Mouse (Mus musculus): ENCODE measurements at regions not wholly inside any gene's neighbourhood (a gene's known extent, or its start where the extent isn't known, plus 50 kb on each side); places are given as distances from the start of the nearest gene placed in this dataset.

- WGBS: 64% methylated on average over 1 of the region's 1 CpGs
- H3K4me1 ChIP-seq (ENCODE audit: control insufficient read depth, insufficient read depth, low read length): no peaks in the 10 kb centered on the region
- no peak for DNase-seq
- H3K4me3 ChIP-seq (replicated peaks; ENCODE audit: extremely low read depth, low read depth, low read length): no peak overlapping the region
- TF ChIP-seq POLR2A (IDR thresholded peaks at IDR 0.05; ENCODE audit: borderline replicate concordance, extremely low read depth, low read depth, low read length): no peak
- TF ChIP-seq CTCF (IDR thresholded peaks at IDR 0.05; ENCODE audit: insufficient read depth, low read length): no peak
Measured at GRCm38 (mm10) chr1:185579824-185580223, 125.2 kb downstream of the Slc30a10 start.

GRCm38 (mm10) chr1:185585191-185585870 lies 130.7 kb downstream of the Slc30a10 start:
- TF ChIP-seq POLR2A (IDR thresholded peaks at IDR 0.05; ENCODE audit: borderline replicate concordance, extremely low read depth, low read depth, low read length): no peak
- TF ChIP-seq CTCF (IDR thresholded peaks at IDR 0.05; ENCODE audit: insufficient read depth, low read length): no peak
- Histone ChIP-seq H3K4me3 (replicated peaks; ENCODE audit: extremely low read depth, low read depth, low read length) (no peak overlapping the region), H3K4me1 (ENCODE audit: control insufficient read depth, insufficient read depth, low read length) (peaks cover 4% of the 10 kb centered on the region; the same call in 1 of the 2 replicates)
- no peak for DNase-seq
- WGBS: 63% methylated on average over 6 of the region's 6 CpGs

DNA sequence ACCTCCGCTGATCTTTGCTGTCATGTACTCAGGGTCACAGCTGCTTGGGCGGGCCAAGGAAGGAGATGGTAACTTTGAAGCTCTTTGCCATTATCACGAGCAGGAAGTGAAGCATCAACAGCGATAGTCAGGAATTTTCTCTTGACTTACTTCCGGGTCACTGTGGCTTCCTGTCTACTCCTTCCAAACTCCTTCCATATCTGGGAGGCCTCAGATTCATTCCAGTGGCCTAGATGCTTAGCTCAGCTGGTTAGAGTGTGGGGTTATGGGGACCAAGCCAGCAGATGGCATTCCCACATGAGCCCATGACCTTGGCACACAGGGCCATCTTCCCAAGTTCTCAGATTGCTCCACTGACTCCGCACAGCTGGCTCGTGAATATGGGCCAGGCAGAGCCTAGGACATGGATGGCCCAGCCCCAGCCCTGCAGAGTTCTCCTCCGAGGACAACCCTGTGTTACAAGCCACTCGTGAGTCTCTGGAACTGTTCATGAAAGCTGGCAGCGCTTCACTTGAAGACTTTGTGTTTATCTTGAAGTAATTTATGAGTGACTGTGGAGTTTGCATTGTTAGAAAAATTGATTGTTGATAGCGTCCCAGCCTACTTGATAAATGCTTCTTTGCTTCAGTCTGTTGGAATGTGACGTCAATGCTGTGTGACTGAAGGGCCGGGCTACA lies 133.2 kb downstream of the Slc30a10 start:
- peak; percentile 19 for DNase-seq
- WGBS: 36% methylated on average over 13 of the region's 13 CpGs
- Histone ChIP-seq H3K4me1 (ENCODE audit: control insufficient read depth, insufficient read depth, low read length) (peaks cover 4% of the 10 kb centered on the region; the same call in 1 of the 2 replicates), H3K4me3 (replicated peaks; ENCODE audit: extremely low read depth, low read depth, low read length) (no peak overlapping the region)
- TF ChIP-seq CTCF (IDR thresholded peaks at IDR 0.05; ENCODE audit: insufficient read depth, low read length): no peak
- TF ChIP-seq POLR2A (IDR thresholded peaks at IDR 0.05; ENCODE audit: borderline replicate concordance, extremely low read depth, low read depth, low read length): no peak

DNA sequence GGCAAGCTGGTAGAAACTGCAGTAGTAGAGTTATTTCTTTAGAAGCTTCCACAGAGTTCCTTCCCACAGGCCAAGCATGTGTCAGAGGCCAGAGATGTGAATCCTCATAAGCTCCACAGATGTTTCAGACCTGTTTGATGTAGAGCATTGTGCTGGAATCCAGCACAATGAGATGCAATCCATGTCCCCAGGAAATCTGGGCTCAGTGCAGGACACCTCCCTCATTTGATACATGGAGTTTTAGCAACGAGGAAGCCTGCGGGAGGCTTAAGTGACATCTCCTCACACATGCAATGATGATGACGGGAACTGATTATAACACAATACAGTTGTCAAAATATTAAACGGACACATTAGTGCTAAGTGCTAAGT lies 133.7 kb downstream of the Slc30a10 start:
- H3K4me3 ChIP-seq (replicated peaks; ENCODE audit: extremely low read depth, low read depth, low read length): no peak overlapping the region
- 45% methylated on average over 4 of the region's 4 CpGs for WGBS
- no peak for DNase-seq
- TF ChIP-seq CTCF (IDR thresholded peaks at IDR 0.05; ENCODE audit: insufficient read depth, low read length) (no peak), POLR2A (IDR thresholded peaks at IDR 0.05; ENCODE audit: borderline replicate concordance, extremely low read depth, low read depth, low read length) (no peak)
- peaks cover 4% of the 10 kb centered on the region; the same call in 1 of the 2 replicates for H3K4me1 ChIP-seq (ENCODE audit: control insufficient read depth, insufficient read depth, low read length)

DNA sequence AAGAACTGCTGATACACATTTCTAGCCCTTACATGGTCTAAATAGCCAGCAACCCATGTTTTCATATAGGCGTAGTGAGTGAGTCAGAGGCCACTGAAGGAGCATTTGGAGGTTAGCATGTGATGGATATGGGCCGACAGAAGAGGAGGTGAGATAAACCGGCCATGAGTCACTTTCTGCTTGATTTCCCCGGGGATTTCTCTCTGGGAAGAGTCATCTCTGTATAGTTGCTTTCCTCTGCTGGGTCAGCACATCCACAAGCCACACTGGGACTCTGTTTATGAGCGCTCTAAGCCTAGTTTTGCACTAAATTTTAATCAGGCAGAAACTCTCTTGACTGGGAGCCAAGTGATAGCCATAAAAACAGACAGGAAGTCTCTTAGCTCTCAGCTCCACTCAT lies 142.2 kb downstream of the Slc30a10 start:
- TF ChIP-seq POLR2A (IDR thresholded peaks at IDR 0.05; ENCODE audit: borderline replicate concordance, extremely low read depth, low read depth, low read length) (no peak), CTCF (IDR thresholded peaks at IDR 0.05; ENCODE audit: insufficient read depth, low read length) (no peak)
- 81% methylated on average over 5 of the region's 5 CpGs for WGBS
- no peaks in the 10 kb centered on the region for H3K4me1 ChIP-seq (ENCODE audit: control insufficient read depth, insufficient read depth, low read length)
- no peak for DNase-seq
- H3K4me3 ChIP-seq (replicated peaks; ENCODE audit: extremely low read depth, low read depth, low read length): no peak overlapping the region

DNA sequence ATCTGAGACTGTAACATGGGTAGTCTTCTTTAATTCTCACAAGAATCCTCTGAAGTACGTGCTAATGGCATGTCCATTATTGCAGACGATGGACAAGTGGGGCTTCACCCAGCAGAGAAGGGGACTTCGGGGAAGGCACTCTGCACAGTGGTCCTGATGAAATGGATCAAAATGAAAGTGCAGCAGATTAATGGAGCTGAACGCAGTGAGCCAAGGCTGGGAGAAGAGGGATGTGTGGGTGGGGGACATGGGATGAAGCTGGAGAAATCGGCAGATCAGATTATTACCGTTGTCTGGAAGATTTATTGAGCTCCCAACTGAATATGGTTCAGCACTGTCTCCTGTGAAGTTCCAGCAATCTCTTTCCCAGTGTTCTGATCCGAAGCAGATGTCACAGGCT lies 143.9 kb downstream of the Slc30a10 start:
- no peak for DNase-seq
- WGBS: 85% methylated on average over 7 of the region's 7 CpGs
- no peaks in the 10 kb centered on the region for H3K4me1 ChIP-seq (ENCODE audit: control insufficient read depth, insufficient read depth, low read length)
- no peak overlapping the region for H3K4me3 ChIP-seq (replicated peaks; ENCODE audit: extremely low read depth, low read depth, low read length)
- no peak for TF ChIP-seq CTCF (IDR thresholded peaks at IDR 0.05; ENCODE audit: insufficient read depth, low read length)
- TF ChIP-seq POLR2A (IDR thresholded peaks at IDR 0.05; ENCODE audit: borderline replicate concordance, extremely low read depth, low read depth, low read length): no peak

DNA sequence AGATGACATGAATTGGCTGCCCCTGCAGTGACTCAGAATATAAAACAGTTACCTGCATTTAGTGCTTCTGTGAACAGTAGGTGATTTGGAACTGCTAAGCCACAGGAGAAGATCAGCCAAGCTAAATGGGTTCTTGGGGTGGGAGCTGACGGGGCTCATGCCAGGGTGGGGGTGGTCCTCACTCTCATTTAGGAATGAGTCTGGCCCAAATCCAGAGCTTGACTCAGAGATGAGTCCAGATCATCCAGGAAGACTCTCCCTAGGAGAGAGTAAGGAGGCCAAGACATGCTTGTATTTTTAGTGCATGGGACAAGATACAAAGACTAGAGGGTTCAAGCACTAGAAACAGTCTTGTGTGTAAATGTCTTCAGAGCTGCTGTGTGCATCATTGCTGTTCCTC lies 146.5 kb downstream of the Slc30a10 start:
- H3K4me3 ChIP-seq (replicated peaks; ENCODE audit: extremely low read depth, low read depth, low read length): no peak overlapping the region
- 96% methylated on average over 1 of the region's 1 CpGs for WGBS
- TF ChIP-seq CTCF (IDR thresholded peaks at IDR 0.05; ENCODE audit: insufficient read depth, low read length) (no peak), POLR2A (IDR thresholded peaks at IDR 0.05; ENCODE audit: borderline replicate concordance, extremely low read depth, low read depth, low read length) (no peak)
- DNase-seq: no peak
- H3K4me1 ChIP-seq (ENCODE audit: control insufficient read depth, insufficient read depth, low read length): no peaks in the 10 kb centered on the region

- no peak for DNase-seq
- H3K4me1 ChIP-seq (ENCODE audit: control insufficient read depth, insufficient read depth, low read length): no peaks in the 10 kb centered on the region
- 91% methylated on average over 4 of the region's 4 CpGs for WGBS
- TF ChIP-seq CTCF (IDR thresholded peaks at IDR 0.05; ENCODE audit: insufficient read depth, low read length): no peak
- TF ChIP-seq POLR2A (IDR thresholded peaks at IDR 0.05; ENCODE audit: borderline replicate concordance, extremely low read depth, low read depth, low read length): no peak
- no peak overlapping the region for H3K4me3 ChIP-seq (replicated peaks; ENCODE audit: extremely low read depth, low read depth, low read length)
Measured at GRCm38 (mm10) chr1:185605996-185606395, 151.3 kb downstream of the Slc30a10 start.

- TF ChIP-seq CTCF (IDR thresholded peaks at IDR 0.05; ENCODE audit: insufficient read depth, low read length) (no peak), POLR2A (IDR thresholded peaks at IDR 0.05; ENCODE audit: borderline replicate concordance, extremely low read depth, low read depth, low read length) (no peak)
- 74% methylated on average over 5 of the region's 5 CpGs for WGBS
- no peak overlapping the region for H3K4me3 ChIP-seq (replicated peaks; ENCODE audit: extremely low read depth, low read depth, low read length)
- no peaks in the 10 kb centered on the region for H3K4me1 ChIP-seq (ENCODE audit: control insufficient read depth, insufficient read depth, low read length)
- no peak for DNase-seq
Measured at GRCm38 (mm10) chr1:185607611-185608010, 153.0 kb downstream of the Slc30a10 start.

DNA sequence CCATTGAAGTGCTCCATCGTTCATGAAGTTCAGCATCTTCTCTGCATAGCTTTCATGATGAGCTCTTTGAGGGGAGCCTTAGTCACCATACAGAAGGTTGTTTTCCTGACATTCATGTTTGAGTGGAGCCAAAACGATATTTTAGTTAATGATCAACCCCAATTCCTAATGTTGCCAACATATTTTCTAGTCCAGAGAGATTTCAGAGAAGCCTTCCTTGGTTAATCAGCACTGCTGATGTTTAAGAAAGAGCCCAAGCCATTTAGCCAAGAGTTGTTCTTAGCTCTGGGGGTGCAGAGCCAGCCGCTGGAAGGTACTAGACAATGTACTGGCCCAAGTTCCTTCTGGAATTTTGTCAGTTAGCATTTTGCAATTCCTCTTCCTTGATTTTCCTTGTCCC lies 153.8 kb downstream of the Slc30a10 start:
- Histone ChIP-seq H3K4me1 (ENCODE audit: control insufficient read depth, insufficient read depth, low read length) (no peaks in the 10 kb centered on the region), H3K4me3 (replicated peaks; ENCODE audit: extremely low read depth, low read depth, low read length) (no peak overlapping the region)
- no peak for TF ChIP-seq POLR2A (IDR thresholded peaks at IDR 0.05; ENCODE audit: borderline replicate concordance, extremely low read depth, low read depth, low read length)
- no peak for TF ChIP-seq CTCF (IDR thresholded peaks at IDR 0.05; ENCODE audit: insufficient read depth, low read length)
- WGBS: 79% methylated on average over 3 of the region's 3 CpGs
- no peak for DNase-seq
